Mouse (Mus musculus) midbrain, embryonic 11.5 days (tissue): Measurements from ENCODE around the gene H2-M5. TPM values are rescaled to one million over a fixed set of nuclear protein-coding genes. Genes with fewer than 3 reads are reported as not detected.
"Not testable (repeated sequence)": the region's sequence is repeated elsewhere in the genome, so short reads cannot be mapped to it uniquely, and the experiment has no call there.

ENCODE experiments used
- ATAC-seq: fragments of 200-750 bp; cut with Nextera tagmentation; 2 replicates; pipeline ENCODE4 v1.8.0; 2017; ENCODE audit warnings: moderate TSS enrichment, moderate library complexity; ENCODE audit not compliant: low FRiP score
- DNase-seq: peaks from one replicate; pipeline ENCODE4 v3.0.0; 2015; ENCODE audit warnings: low spot score; ENCODE audit errors: missing footprints
- H3K27ac ChIP-seq: fragments of 300-500 bp; sonication (generic); 2 replicates; pipeline ENCODE4 v1.5.1; 2014; ENCODE audit warnings: low read depth, low read length
- H3K27me3 ChIP-seq: fragments of 300-500 bp; sonication (generic); 2 replicates; pipeline ENCODE4 v1.6.1; 2014; ENCODE audit warnings: mild to moderate bottlenecking, low read length, moderate library complexity, mixed read lengths; ENCODE audit not compliant: control insufficient read depth, insufficient read depth
- H3K36me3 ChIP-seq: fragments of 300-500 bp; sonication (generic); 2 replicates; pipeline ENCODE4 v1.6.1; 2014; ENCODE audit warnings: mild to moderate bottlenecking, low read length, moderate library complexity, mixed read lengths; ENCODE audit not compliant: control insufficient read depth, insufficient read depth
- H3K4me1 ChIP-seq: fragments of 300-500 bp; sonication (generic); 2 replicates; pipeline ENCODE4 v1.6.1; 2014; ENCODE audit warnings: low read length; ENCODE audit not compliant: control insufficient read depth, insufficient read depth
- H3K4me2 ChIP-seq: fragments of 300-500 bp; sonication (generic); 2 replicates; pipeline ENCODE4 v1.6.1; 2014; ENCODE audit warnings: mild to moderate bottlenecking, moderate library complexity
- H3K4me3 ChIP-seq: fragments of 300-500 bp; sonication (generic); 2 replicates; pipeline ENCODE4 v1.5.1; 2014; ENCODE audit warnings: low read depth, low read length
- H3K9ac ChIP-seq: fragments of 300-500 bp; sonication (generic); 2 replicates; pipeline ENCODE4 v1.6.1; 2014; ENCODE audit warnings: low read length
- H3K9me3 ChIP-seq: fragments of 300-500 bp; sonication (generic); 2 replicates; pipeline ENCODE4 v1.6.1; 2016; ENCODE audit warnings: low read length; ENCODE audit not compliant: control insufficient read depth
- WGBS: fragments of 180-500 bp; shearing (Covaris S2); extraction: QIAGEN DNeasy Blood & Tissue Kit; methylation state at CpG from one replicate; pipeline ENCODE4 v1.1.7; 2014; 5-methylcytosine and 5-hydroxymethylcytosine counted together
- polyA plus RNA-seq: library from polyadenylated mRNA; unstranded; fragments of >200 nt; fragmentation: Nextera tagmentation; extraction: Ambion mirVana; gene quantifications from 2 replicates; pipeline ENCODE4 v1.2.1, GENCODE M21; 2014

Gene H2-M5
- 0.41 and 0.67 TPM in 2 replicates for polyA plus RNA-seq

DNA sequence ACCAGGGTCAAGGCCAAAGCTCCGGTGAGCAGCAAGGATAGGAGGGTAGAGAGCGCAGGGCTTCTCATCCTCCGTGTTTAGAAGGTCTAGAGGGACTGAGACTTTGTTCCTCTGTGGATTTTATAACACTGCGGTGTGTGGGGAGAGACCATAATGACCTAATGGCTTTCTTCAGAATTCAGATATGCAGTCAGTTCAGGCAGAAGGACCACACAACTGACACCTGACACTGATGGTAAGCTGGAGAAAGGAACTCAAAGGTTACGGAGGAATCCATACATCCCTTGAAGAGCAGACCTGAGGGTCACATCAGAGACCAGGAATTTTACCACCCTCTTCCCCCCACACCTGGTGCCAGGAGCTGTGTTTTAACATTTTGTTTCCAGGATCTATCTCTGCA lies at the start of gene H2-M5:
Gene H2-M5 (minus strand): TSS at position 101 of the 400 bp plus-strand sequence.
- peak; percentile 69 for DNase-seq
- no peaks in the 10 kb centered on the region for H3K4me1 ChIP-seq
- H3K36me3 ChIP-seq = no peaks in the 10 kb centered on the region
- WGBS = 27% methylated on average over 5 of the region's 5 CpGs
- H3K27ac ChIP-seq = no peak within 1 kb of the TSS
- no peaks in the 10 kb centered on the region for H3K9me3 ChIP-seq
- no peak for ATAC-seq
- H3K27me3 ChIP-seq = peaks cover 24% of the 10 kb centered on the region
- peak within 1 kb of the TSS; percentile 22; the same call in 1 of the 2 replicates for H3K4me2 ChIP-seq
- no peak within 1 kb of the TSS for H3K9ac ChIP-seq
- no peak within 1 kb of the TSS for H3K4me3 ChIP-seq

GRCm38 (mm10) chr17:37029162-37029561 lies 39.8 kb upstream of the H2-M5 start:
- 75% methylated on average over 8 of the region's 8 CpGs for WGBS

GRCm38 (mm10) chr17:37028683-37029120 lies 39.4 kb upstream of the H2-M5 start:
- H3K36me3 ChIP-seq = no peaks in the 10 kb centered on the region
- no peaks in the 10 kb centered on the region for H3K9me3 ChIP-seq
- ATAC-seq (peak; percentile 99), DNase-seq (peak; percentile 99)
- WGBS = under 1% methylated on average over 14 of the region's 14 CpGs
- no peaks in the 10 kb centered on the region for H3K27me3 ChIP-seq
- peak overlapping the region; percentile 97 for H3K27ac ChIP-seq
- peak overlapping the region; percentile 41 for H3K4me2 ChIP-seq
- H3K4me1 ChIP-seq = peaks cover 2% of the 10 kb centered on the region; the same call in 1 of the 2 replicates
- H3K9ac ChIP-seq = peak overlapping the region; percentile 69
- H3K4me3 ChIP-seq = peak overlapping the region; percentile 39

More at GRCm38 (mm10) chr17:37029162-37029561, 39.8 kb upstream of the H2-M5 start:
- peak overlapping the region; percentile 97 for H3K27ac ChIP-seq
- DNase-seq = no peak
- ATAC-seq = peak; percentile 35
- no peaks in the 10 kb centered on the region for H3K27me3 ChIP-seq
- peaks cover 2% of the 10 kb centered on the region; the same call in 1 of the 2 replicates for H3K4me1 ChIP-seq
- H3K9ac ChIP-seq = peak overlapping the region; percentile 69
- peak overlapping the region; percentile 41 for H3K4me2 ChIP-seq
- H3K36me3 ChIP-seq = no peaks in the 10 kb centered on the region
- H3K4me3 ChIP-seq = peak overlapping the region; percentile 39
- H3K9me3 ChIP-seq = no peaks in the 10 kb centered on the region

GRCm38 (mm10) chr17:37028212-37028611 lies 38.9 kb upstream of the H2-M5 start:
- peak overlapping the region; percentile 39 for H3K4me3 ChIP-seq
- H3K36me3 ChIP-seq = no peaks in the 10 kb centered on the region
- H3K4me1 ChIP-seq = peaks cover 2% of the 10 kb centered on the region; the same call in 1 of the 2 replicates
- peak; percentile 35 for ATAC-seq
- 5% methylated on average over 10 of the region's 10 CpGs for WGBS
- DNase-seq = no peak
- H3K4me2 ChIP-seq = peak overlapping the region; percentile 41
- no peaks in the 10 kb centered on the region for H3K27me3 ChIP-seq
- H3K9me3 ChIP-seq = no peaks in the 10 kb centered on the region
- H3K9ac ChIP-seq = peak overlapping the region; percentile 69
- peak overlapping the region; percentile 97 for H3K27ac ChIP-seq

GRCm38 (mm10) chr17:37027486-37027885 lies 38.1 kb upstream of the H2-M5 start:
- Histone ChIP-seq H3K9ac (no peak overlapping the region), H3K4me1 (peaks cover 2% of the 10 kb centered on the region; the same call in 1 of the 2 replicates), H3K27ac (no peak overlapping the region), H3K36me3 (no peaks in the 10 kb centered on the region), H3K9me3 (no peaks in the 10 kb centered on the region), H3K4me2 (no peak overlapping the region), H3K27me3 (no peaks in the 10 kb centered on the region), H3K4me3 (no peak overlapping the region)
- DNase-seq (no peak), ATAC-seq (no peak)
- WGBS = 96% methylated on average over 4 of the region's 4 CpGs

GRCm38 (mm10) chr17:37026425-37026824 lies 37.1 kb upstream of the H2-M5 start:
- no peak overlapping the region for H3K4me2 ChIP-seq
- no peak overlapping the region for H3K9ac ChIP-seq
- H3K4me1 ChIP-seq = peaks cover 2% of the 10 kb centered on the region; the same call in 1 of the 2 replicates
- H3K27ac ChIP-seq = no peak overlapping the region
- H3K4me3 ChIP-seq = no peak overlapping the region
- no peaks in the 10 kb centered on the region for H3K27me3 ChIP-seq
- 64% methylated on average over 2 of the region's 2 CpGs for WGBS
- H3K9me3 ChIP-seq = no peaks in the 10 kb centered on the region
- ATAC-seq = no peak
- H3K36me3 ChIP-seq = no peaks in the 10 kb centered on the region
- DNase-seq = no peak

GRCm38 (mm10) chr17:37022628-37023576 lies 33.6 kb upstream of the H2-M5 start, which contains the start of gene Mog:
Mog (minus strand) TSS chr17:37023398.
- H3K4me2 ChIP-seq = no peak within 1 kb of the TSS
- DNase-seq = no peak
- no peaks in the 10 kb centered on the region for H3K36me3 ChIP-seq
- ATAC-seq = no peak
- H3K27ac ChIP-seq = no peak within 1 kb of the TSS
- H3K27me3 ChIP-seq = no peaks in the 10 kb centered on the region
- no peak within 1 kb of the TSS for H3K4me3 ChIP-seq
- H3K9ac ChIP-seq = no peak within 1 kb of the TSS
- no peaks in the 10 kb centered on the region; the same call in 1 of the 2 replicates for H3K4me1 ChIP-seq
- 78% methylated on average over 9 of the region's 9 CpGs for WGBS
- H3K9me3 ChIP-seq = no peaks in the 10 kb centered on the region

DNA sequence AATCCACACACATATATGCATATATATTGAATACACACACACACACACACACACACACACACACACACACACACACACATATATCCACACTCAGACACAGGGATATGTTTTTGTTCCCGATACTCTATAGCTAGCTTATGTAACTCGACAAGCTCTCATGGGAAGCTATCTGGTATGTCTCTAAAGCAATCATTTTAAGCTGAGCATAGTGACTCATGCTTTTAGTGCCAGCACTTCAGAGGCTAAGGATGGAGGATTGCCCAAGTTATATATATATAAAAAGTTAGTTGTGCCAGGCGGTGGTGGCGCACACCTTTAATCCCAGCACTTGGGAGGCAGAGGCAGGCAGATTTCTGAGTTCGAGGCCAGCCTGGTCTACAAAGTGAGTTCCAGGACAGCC lies 29.9 kb upstream of the H2-M5 start:
- not testable (repeated sequence) for H3K27ac ChIP-seq, H3K27me3 ChIP-seq, H3K9ac ChIP-seq, H3K4me2 ChIP-seq, H3K36me3 ChIP-seq, DNase-seq, ATAC-seq, H3K4me1 ChIP-seq, H3K9me3 ChIP-seq, H3K4me3 ChIP-seq
- 90% methylated on average over 5 of the region's 5 CpGs for WGBS

DNA sequence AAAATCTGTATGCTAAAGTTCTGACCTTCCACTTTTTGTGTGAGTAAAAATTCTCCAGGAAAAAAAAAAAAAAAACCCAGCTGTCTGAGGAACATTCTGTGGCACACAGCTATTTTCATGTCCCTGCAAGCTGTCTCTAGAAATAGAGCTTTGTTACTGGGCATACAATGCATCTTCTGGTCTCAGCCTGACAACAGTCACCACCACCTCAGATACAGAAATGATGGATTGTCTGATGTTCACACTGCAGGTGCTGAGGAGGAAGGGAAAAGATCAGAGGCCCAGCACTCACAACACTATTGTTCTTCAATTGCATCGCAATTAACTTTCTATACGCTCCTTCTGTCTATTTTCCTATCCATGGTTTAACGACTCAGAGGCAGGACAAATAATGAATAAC lies 29.0 kb upstream of the H2-M5 start:
- DNase-seq (no peak), ATAC-seq (no peak)
- Histone ChIP-seq H3K9me3 (no peaks in the 10 kb centered on the region), H3K9ac (no peak overlapping the region), H3K36me3 (no peaks in the 10 kb centered on the region), H3K27me3 (no peaks in the 10 kb centered on the region), H3K4me1 (no peaks in the 10 kb centered on the region), H3K4me3 (no peak overlapping the region), H3K27ac (no peak overlapping the region), H3K4me2 (no peak overlapping the region)
- WGBS = 83% methylated on average over 3 of the region's 3 CpGs
